Mouse (Mus musculus) hindbrain, embryonic 14.5 days (tissue): Measurements from ENCODE around the gene Olfr836. TPM values are rescaled to one million over a fixed set of nuclear protein-coding genes. Genes with fewer than 3 reads are reported as not detected.
"Not testable (repeated sequence)": the region's sequence is repeated elsewhere in the genome, so short reads cannot be mapped to it uniquely, and the experiment has no call there.

Experiments
- ATAC-seq: fragments of 200-750 bp; cut with Nextera tagmentation; 2 replicates; pipeline ENCODE4 v1.8.0; 2017; ENCODE audit warnings: moderate number of reproducible peaks, mild to moderate bottlenecking, moderate TSS enrichment, moderate library complexity; ENCODE audit not compliant: low FRiP score
- DNase-seq: peaks from one replicate; pipeline ENCODE4 v3.0.0-alpha.2; 2015; ENCODE audit warnings: low spot score
- H3K27ac ChIP-seq: fragments of 300-500 bp; sonication (generic); 2 replicates; pipeline ENCODE4 v1.5.1; 2014; ENCODE audit warnings: mild to moderate bottlenecking, moderate library complexity
- H3K27me3 ChIP-seq: fragments of 300-500 bp; sonication (generic); 2 replicates; pipeline ENCODE4 v1.6.1; 2014; ENCODE audit warnings: mild to moderate bottlenecking, low read length, mixed read lengths; ENCODE audit not compliant: control insufficient read depth, insufficient read depth
- H3K36me3 ChIP-seq: fragments of 300-500 bp; sonication (generic); replicated peaks from 2 replicates; pipeline ENCODE4 v1.6.1; 2014; ENCODE audit not compliant: control insufficient read depth, insufficient read depth
- H3K4me1 ChIP-seq: fragments of 300-500 bp; sonication (generic); replicated peaks from 2 replicates; pipeline ENCODE4 v1.6.1; 2014; ENCODE audit warnings: antibody characterized with exemption, low read length, mixed read lengths; ENCODE audit not compliant: control insufficient read depth, insufficient read depth
- H3K4me2 ChIP-seq: fragments of 300-500 bp; sonication (generic); replicated peaks from 2 replicates; pipeline ENCODE4 v1.6.1; 2014; ENCODE audit warnings: mild to moderate bottlenecking, moderate library complexity
- H3K4me3 ChIP-seq: fragments of 300-500 bp; sonication (generic); replicated peaks from 2 replicates; pipeline ENCODE4 v1.5.1; 2014; ENCODE audit warnings: mild to moderate bottlenecking, low read length
- H3K9ac ChIP-seq: fragments of 300-500 bp; sonication (generic); 2 replicates; pipeline ENCODE4 v1.6.1; 2014
- H3K9me3 ChIP-seq: fragments of 300-500 bp; sonication (generic); 2 replicates; pipeline ENCODE4 v1.6.1; 2016; ENCODE audit warnings: low read length; ENCODE audit not compliant: control insufficient read depth
- WGBS: fragments of 180-500 bp; shearing (Covaris S2); extraction: QIAGEN DNeasy Blood & Tissue Kit; methylation state at CpG from one replicate; pipeline ENCODE4 v1.1.7; 2014; 5-methylcytosine and 5-hydroxymethylcytosine counted together
- polyA plus RNA-seq: library from polyadenylated mRNA; unstranded; fragments of >200 nt; fragmentation: Nextera tagmentation; extraction: Ambion mirVana; gene quantifications from 2 replicates; pipeline ENCODE4 v1.2.1, GENCODE M21; 2014

Olfr836 gene
- not detected in 2 replicates for polyA plus RNA-seq

GRCm38 (mm10) chr9:19120082-19120481 is at the start of gene Olfr836:
Gene Olfr836 (plus strand): TSS chr9:19120382.
- no peaks in the 10 kb centered on the region for H3K4me1 ChIP-seq
- ATAC-seq (no peak), DNase-seq (no peak)
- no peaks in the 10 kb centered on the region for H3K36me3 ChIP-seq
- no peak within 1 kb of the TSS for H3K4me3 ChIP-seq
- no peak within 1 kb of the TSS for H3K27ac ChIP-seq
- 0 out of 2 replicates have a peak, but pooled peaks cover 6% of the 10 kb centered on the region for H3K9me3 ChIP-seq
- H3K4me2 ChIP-seq, result no peak within 1 kb of the TSS
- no peaks in the 10 kb centered on the region for H3K27me3 ChIP-seq
- H3K9ac ChIP-seq, result no peak within 1 kb of the TSS

- Histone ChIP-seq H3K4me2 (no peak overlapping the region), H3K4me1 (no peaks in the 10 kb centered on the region), H3K9ac (no peak overlapping the region), H3K27me3 (no peaks in the 10 kb centered on the region), H3K27ac (no peak overlapping the region), H3K4me3 (no peak overlapping the region), H3K9me3 (peaks cover 17% of the 10 kb centered on the region; the same call in 1 of the 2 replicates), H3K36me3 (no peaks in the 10 kb centered on the region)
- DNase-seq (no peak), ATAC-seq (no peak)
- WGBS, result 43% methylated on average over 3 of the region's 3 CpGs
These were observed 35.2 kb upstream of the Olfr836 start for GRCm38 (mm10) chr9:19084986-19085385.

DNA sequence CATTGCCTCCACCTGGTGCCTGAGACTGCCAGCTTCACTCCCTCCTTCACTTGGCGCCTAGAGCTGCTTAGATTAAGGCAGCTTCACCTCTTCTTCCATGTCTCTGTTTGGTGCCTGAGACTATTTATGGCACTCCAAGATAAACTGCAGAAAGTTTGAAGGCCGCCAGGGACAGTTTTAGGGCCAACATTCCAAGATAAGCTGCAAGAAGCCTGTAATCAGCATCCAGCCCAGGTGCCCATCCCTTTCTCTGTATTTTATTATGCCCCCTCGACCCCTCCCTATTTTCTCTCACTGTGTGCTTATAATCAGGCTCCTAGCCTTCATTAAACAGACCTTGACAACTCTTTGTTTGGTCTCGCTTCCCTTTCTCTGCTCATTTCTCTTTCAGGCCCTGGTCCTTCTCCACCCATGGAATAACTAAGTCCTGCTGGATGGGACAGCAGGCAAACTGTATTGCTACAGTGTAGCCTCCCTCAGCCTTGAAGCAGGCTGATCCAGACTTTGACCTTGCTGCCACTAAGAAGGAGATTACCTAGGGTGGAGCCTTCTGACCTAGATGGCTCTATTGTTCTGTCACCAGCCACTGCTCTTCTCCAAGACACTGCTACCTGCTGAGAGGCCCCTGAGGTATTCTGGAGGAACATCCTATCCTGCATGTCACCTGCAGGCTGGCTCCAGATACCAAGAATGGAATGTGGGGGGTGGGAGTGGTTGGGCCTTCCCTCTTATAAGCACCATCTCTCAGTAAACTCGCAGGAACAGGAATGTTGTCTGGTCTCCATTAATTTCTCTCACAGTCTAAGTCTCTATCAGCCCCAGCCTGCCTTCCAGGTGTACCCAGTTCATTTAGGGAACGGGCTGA is 27.1 kb upstream of the Olfr836 start:
- not testable (repeated sequence) for H3K4me1 ChIP-seq, H3K27me3 ChIP-seq, H3K36me3 ChIP-seq, DNase-seq, H3K27ac ChIP-seq, H3K9ac ChIP-seq, H3K4me2 ChIP-seq, ATAC-seq, H3K4me3 ChIP-seq
- H3K9me3 ChIP-seq, result peaks cover 20% of the 10 kb centered on the region
- 64% methylated on average over 6 of the region's 6 CpGs for WGBS

DNA sequence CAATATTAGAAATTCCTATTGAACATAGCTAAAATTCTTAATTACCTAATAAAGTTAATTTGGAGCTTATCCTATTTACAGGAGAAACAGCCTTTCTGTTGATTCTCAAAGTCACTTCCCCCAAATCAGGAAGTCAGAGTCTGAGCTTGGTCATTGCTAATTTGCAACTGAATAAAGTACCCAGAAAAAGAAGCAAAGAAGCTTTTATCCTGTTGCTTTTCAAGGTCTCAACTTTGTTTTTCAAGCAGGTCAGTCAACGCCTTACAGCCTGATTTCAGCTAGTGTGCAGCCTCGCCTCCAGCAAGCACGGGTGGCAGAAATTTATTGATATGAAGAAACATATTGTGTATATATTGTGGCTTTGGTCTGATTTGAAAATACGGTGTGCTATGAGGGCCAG is 22.9 kb upstream of the Olfr836 start:
- 89% methylated on average over 4 of the region's 4 CpGs for WGBS
- Histone ChIP-seq H3K27me3 (no peaks in the 10 kb centered on the region), H3K4me1 (no peaks in the 10 kb centered on the region)

GRCm38 (mm10) chr9:19136017-19136416 is 15.8 kb downstream of the Olfr836 start, which contains the start of gene Olfr837:
Gene Olfr837 (plus strand): TSS chr9:19136317.
- Histone ChIP-seq H3K4me3 (no peak within 1 kb of the TSS), H3K27me3 (no peaks in the 10 kb centered on the region), H3K9me3 (peaks cover 15% of the 10 kb centered on the region; the same call in 1 of the 2 replicates), H3K9ac (no peak within 1 kb of the TSS), H3K4me2 (no peak within 1 kb of the TSS), H3K27ac (no peak within 1 kb of the TSS), H3K36me3 (no peaks in the 10 kb centered on the region), H3K4me1 (no peaks in the 10 kb centered on the region)
- ATAC-seq, result no peak
- no peak for DNase-seq
- 80% methylated on average over 1 of the region's 1 CpGs for WGBS

More for the DNA sequence above, 22.9 kb upstream of the Olfr836 start:
- ATAC-seq (no peak), DNase-seq (no peak)
- no peak overlapping the region for H3K4me3 ChIP-seq
- H3K9ac ChIP-seq, result no peak overlapping the region
- H3K36me3 ChIP-seq, result no peaks in the 10 kb centered on the region
- peaks cover 19% of the 10 kb centered on the region; the same call in 1 of the 2 replicates for H3K9me3 ChIP-seq
- H3K27ac ChIP-seq, result no peak overlapping the region
- no peak overlapping the region for H3K4me2 ChIP-seq

Other genes starting within 250 kb of the Olfr836 start
- gene Olfr830, start 245.7 kb upstream of the Olfr836 start, polyA plus RNA-seq, result not detected in 2 replicates
- not detected in 2 replicates for gene Olfr832, start 183.3 kb upstream of the Olfr836 start, polyA plus RNA-seq
- gene Olfr834, start 132.4 kb upstream of the Olfr836 start, polyA plus RNA-seq, result not detected in 2 replicates
- gene Olfr835, start 87.6 kb upstream of the Olfr836 start, polyA plus RNA-seq, result not detected in 2 replicates
- gene Olfr837, start 15.9 kb downstream of the Olfr836 start, polyA plus RNA-seq, result not detected in 2 replicates
- not detected in 2 replicates for gene Olfr839-ps1, start 56.9 kb downstream of the Olfr836 start, polyA plus RNA-seq
- not detected in 2 replicates for gene Olfr843, start 131.6 kb downstream of the Olfr836 start, polyA plus RNA-seq
- gene Olfr844, start 196.0 kb downstream of the Olfr836 start, polyA plus RNA-seq, result not detected in 2 replicates
- gene Olfr845, start 216.1 kb downstream of the Olfr836 start, polyA plus RNA-seq, result not detected in 2 replicates
- gene Olfr846, start 243.6 kb downstream of the Olfr836 start, polyA plus RNA-seq, result not detected in 2 replicates